Mouse (Mus musculus): ENCODE results near the gene Dnm3.

Gene Dnm3

GRCm38 (mm10) chr1:162053186-162053585 is 424.6 kb downstream of the Dnm3 start:
- DNase-seq, result no peak

- DNase-seq, result no peak
Measured at GRCm38 (mm10) chr1:162052755-162053154, 425.1 kb downstream of the Dnm3 start.

GRCm38 (mm10) chr1:162052138-162052537 is 425.7 kb downstream of the Dnm3 start:
- no peak for DNase-seq

GRCm38 (mm10) chr1:162051710-162052109 is 426.1 kb downstream of the Dnm3 start:
- no peak for DNase-seq

GRCm38 (mm10) chr1:162047673-162048072 is 430.2 kb downstream of the Dnm3 start:
- no peak for DNase-seq

DNA sequence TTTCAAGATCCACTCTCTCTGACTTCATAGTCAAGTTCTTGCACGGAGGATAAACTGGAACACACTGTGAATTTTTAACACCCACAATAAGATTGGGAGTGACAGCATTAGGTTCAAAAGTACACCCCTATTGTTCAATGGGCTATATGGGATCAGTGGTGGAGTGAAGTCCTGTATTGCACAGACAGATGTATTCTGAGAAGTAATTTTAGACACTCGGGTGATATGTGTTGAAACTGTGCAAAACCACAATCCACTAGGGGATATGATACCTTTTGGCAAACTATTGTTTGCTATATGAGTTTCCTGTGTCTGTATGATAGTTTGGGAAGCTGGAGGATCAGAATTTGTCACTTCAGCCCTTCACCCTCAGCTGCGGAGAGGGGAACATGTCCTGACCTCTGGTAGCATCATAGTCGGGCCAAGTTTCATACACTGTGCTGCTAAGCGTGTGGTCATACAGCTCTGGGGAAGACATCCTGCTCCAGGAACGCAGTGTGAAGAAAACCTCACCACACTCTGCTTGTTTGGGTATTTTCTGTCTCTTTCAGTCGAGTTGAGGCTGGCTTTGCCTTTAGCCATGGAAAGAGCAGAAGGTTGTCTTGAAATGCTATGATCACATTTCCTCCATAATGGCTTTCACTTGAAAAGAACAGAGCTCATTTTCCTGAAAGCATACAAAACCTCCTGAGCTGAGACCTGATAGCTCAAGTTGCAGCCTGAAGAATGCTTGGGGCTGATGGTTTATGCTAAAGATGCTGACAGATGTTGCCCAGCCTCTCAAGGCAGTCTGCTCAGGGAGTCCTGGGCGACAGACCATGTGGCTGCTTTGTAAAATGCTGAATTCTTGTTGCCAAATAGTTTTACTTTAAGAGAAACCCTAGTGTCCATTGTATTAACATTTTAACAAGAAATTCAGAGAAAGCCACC is 433.8 kb downstream of the Dnm3 start:
- no peak for DNase-seq

GRCm38 (mm10) chr1:162043216-162043615 is 434.6 kb downstream of the Dnm3 start:
- no peak for DNase-seq

DNA sequence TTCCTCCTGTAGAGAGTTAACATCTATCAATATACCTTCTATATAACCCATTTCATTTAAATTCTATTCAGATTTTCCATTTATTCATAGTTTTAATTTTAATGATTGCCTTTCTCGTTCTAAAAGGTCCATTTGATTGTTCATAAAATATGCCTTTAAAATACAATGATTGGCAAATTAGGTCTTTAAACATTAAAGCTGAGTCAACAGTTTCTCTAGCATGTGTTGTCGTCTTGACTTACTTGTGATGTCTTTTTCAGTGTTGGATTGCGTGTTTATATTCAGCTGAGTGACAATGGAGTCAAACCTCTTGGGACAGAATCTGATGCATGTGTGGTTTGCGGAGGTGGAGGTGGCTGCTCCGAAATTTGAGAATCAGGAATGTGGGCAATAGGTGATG is 435.4 kb downstream of the Dnm3 start:
- DNase-seq, result no peak

DNA sequence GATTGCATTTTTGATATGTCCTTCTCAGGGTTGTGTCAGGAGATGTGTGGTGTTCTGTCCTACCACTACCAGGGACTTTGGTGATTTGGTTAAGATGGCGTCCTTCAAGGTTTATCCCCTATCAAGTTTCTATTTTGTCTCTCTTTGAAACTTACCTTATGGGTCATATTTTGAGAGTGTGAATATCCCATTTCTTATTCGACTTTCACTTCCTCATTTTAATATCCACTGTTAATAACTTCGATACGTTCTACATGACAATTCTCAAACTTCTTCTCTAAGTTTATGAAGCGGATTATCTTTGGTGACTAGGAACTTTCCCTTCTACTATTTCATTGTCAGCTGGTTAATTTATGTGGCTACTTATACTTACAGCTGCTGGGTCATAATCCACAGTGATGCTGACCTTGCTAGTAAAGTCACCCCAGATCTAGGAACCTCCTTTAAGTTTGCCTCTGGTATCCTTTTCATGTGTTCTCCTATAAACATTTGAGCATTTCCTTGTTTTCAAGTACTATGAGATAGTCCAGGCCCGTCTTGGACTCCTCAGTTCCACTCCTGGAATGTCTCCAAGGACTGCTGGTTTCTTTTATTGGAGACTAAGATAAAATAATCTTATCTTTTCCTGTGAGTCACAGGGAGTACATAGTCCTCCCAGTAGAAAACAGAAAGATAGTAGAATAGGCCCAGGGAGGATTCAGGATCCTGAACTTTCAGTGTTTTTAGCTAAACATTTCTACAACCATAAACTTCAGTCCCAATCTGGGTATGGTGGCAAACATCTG is 437.2 kb downstream of the Dnm3 start:
- DNase-seq, result no peak

DNA sequence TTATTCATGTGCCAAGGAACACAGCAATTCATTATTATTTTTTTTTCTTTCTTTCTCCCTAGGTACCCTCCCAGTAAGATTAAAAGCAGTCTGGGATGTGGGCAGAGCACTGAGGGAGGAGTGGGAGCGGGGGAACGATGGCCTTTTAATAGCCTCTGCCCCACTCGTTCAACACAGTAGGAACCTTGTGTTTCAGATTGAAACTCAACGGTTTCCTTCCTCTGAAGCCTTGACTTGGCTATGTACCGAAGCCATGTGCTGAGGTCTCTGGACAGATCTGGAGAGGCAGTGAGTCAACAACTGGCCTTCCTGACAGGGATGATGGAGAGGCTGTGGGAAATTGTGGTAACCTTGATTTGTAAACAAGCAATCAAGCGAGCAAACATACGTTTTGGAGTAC is 438.0 kb downstream of the Dnm3 start:
- DNase-seq, result peak; percentile 23

DNA sequence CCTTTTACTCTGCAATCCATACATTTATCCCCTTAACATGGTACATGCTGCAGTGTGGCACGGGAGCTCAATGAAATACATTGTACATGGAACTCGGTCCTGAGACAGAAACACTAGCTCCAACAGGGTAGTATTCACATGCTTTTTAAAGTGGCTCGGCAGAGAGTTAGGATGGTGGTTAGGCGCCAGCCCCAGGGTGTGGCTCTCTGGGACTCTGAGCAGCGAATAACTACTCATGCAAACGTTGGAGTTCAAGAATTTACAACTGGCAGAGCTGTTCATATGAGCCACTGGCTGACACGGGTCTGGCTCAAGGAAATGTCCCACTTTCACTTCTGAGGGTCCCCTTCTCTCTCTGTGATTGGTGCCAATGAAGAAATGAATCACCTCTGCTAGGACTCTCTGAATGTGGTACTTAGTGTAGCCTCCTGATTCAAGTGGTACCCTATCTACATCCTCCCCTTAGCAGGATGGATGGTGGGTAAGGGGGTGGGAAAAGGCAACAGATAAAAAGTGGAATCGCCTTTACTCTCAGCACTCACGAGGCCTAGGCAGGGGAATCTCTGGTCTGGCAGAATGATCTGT is 438.7 kb downstream of the Dnm3 start:
- no peak for DNase-seq

GRCm38 (mm10) chr1:162038431-162038830 is 439.4 kb downstream of the Dnm3 start:
- no peak for DNase-seq

GRCm38 (mm10) chr1:162037968-162038421 is 439.8 kb downstream of the Dnm3 start:
- DNase-seq, result peak; percentile 42

- DNase-seq, result no peak
Measured at GRCm38 (mm10) chr1:162037185-162037765, 440.6 kb downstream of the Dnm3 start.

- no peak for DNase-seq
Measured at GRCm38 (mm10) chr1:162036461-162036835, 441.4 kb downstream of the Dnm3 start.

GRCm38 (mm10) chr1:162035800-162036460 is 441.9 kb downstream of the Dnm3 start:
- DNase-seq, result no peak

- DNase-seq, result no peak
Measured at GRCm38 (mm10) chr1:162023681-162024270, 454.1 kb downstream of the Dnm3 start.

GRCm38 (mm10) chr1:162020766-162021165 is 457.1 kb downstream of the Dnm3 start:
- DNase-seq, result no peak

DNA sequence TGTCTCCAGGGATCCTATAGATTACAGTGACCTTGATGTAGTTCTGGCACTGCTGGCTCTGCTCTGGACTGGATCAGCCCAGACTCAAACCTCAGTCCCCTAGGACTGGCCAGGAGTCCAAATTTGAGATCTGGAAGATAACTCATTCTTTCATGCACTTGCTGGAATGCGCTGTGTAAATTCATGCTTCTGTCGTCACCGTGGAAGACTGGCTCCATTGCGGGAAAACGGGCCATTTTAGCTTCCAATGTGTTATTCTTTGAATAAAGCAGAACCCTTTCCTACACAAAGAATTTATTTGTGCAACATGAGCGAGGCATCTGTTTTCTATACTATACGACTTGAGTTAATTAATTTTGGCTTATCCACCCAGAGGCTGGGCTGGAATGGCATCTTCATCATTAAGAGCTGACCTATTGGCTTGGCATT is 457.5 kb downstream of the Dnm3 start:
- DNase-seq, result no peak

GRCm38 (mm10) chr1:162018601-162018977 is 459.2 kb downstream of the Dnm3 start:
- DNase-seq, result no peak

DNA sequence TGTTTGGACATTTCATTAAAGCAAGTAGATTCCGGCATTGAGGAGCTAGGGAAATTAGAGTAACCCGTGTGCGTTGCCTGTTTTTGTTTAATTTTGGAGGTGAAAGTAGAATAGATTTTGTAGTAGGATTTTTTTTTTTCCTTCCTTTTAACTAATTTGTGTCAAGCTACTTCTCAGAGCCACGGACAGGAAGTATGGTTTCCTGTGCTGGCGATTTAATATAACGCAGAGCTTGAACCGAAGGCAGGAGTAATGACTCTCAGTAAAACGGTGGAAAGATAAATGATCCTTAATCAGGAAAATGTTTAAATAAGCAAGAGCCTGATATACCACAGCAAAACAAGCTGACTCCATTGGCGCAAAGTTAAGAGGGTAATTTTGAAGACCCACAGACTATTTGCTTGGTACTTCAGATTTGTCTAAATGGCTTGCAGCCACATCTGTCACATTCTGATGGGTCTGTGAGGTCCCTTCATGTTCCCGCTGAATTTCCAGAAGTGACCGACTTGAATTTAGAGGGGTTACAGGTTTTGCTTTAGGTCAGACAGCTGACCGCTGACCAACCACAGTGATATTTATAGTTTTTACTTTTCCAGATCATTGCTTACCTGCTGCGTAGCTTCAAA is 459.7 kb downstream of the Dnm3 start:
- no peak for DNase-seq

DNA sequence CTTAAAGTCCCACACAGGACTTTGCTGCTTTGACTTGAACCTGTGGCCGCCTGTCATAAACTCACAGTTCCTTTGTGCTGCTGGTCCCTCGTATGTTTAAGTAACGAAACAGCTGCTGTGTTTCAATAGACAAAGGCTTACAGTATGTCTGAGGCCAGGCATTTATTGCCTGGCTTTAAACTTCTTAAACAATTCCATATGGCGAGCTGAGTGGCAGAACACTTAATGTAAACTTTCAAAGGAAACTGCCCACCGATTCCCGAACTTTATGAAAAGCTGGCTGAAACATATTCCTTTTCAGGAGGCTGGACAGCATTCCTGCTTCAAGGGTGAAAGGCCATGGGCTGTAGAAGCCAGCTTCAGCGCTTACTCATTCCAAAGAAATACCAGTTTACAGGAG is 460.9 kb downstream of the Dnm3 start:
- DNase-seq, result no peak

All from kidney, adult 18-20 months (tissue).